Mouse (Mus musculus) midbrain, embryonic 13.5 days (tissue): ENCODE results near the gene Ear14. TPM values are rescaled to one million over a fixed set of nuclear protein-coding genes. Genes with fewer than 3 reads are reported as not detected.
"Not testable (repeated sequence)": the region's sequence is repeated elsewhere in the genome, so short reads cannot be mapped to it uniquely, and the experiment has no call there.

Experiments
- ATAC-seq: fragments of 200-750 bp; cut with Nextera tagmentation; 2 replicates; pipeline ENCODE4 v1.8.0; 2017; ENCODE audit warnings: mild to moderate bottlenecking, moderate TSS enrichment, moderate library complexity
- H3K27ac ChIP-seq: fragments of 300-500 bp; sonication (generic); 2 replicates; pipeline ENCODE4 v1.5.1; 2015; ENCODE audit warnings: inconsistent platforms, mild to moderate bottlenecking, moderate library complexity
- H3K27me3 ChIP-seq: fragments of 300-500 bp; sonication (generic); 2 replicates; pipeline ENCODE4 v1.6.1; 2015; ENCODE audit warnings: mild to moderate bottlenecking, inconsistent platforms
- H3K36me3 ChIP-seq: fragments of 300-500 bp; sonication (generic); 2 replicates; pipeline ENCODE4 v1.6.1; 2015; ENCODE audit warnings: mild to moderate bottlenecking, inconsistent platforms
- H3K4me1 ChIP-seq: fragments of 300-500 bp; sonication (generic); replicated peaks from 2 replicates; pipeline ENCODE4 v1.6.1; 2015; ENCODE audit warnings: inconsistent platforms
- H3K4me2 ChIP-seq: fragments of 300-500 bp; sonication (generic); replicated peaks from 2 replicates; pipeline ENCODE4 v1.6.1; 2015; ENCODE audit warnings: moderate library complexity, mild to moderate bottlenecking, inconsistent platforms
- H3K4me3 ChIP-seq: fragments of 300-500 bp; sonication (generic); replicated peaks from 2 replicates; pipeline ENCODE4 v1.5.1; 2015; ENCODE audit warnings: mild to moderate bottlenecking, inconsistent platforms
- H3K9ac ChIP-seq: fragments of 300-500 bp; sonication (generic); replicated peaks from 2 replicates; pipeline ENCODE4 v1.6.1; 2015; ENCODE audit warnings: mild to moderate bottlenecking, inconsistent platforms
- H3K9me3 ChIP-seq: fragments of 300-500 bp; sonication (generic); 2 replicates; pipeline ENCODE4 v1.6.1; 2016; ENCODE audit warnings: mild to moderate bottlenecking, inconsistent platforms
- WGBS: fragments of 180-500 bp; shearing (Covaris S2); methylation state at CpG from one replicate; pipeline ENCODE4 v1.1.7; 2015; 5-methylcytosine and 5-hydroxymethylcytosine counted together
- polyA plus RNA-seq: library from polyadenylated mRNA; unstranded; fragments of >200 nt; fragmentation: Nextera tagmentation; extraction: Ambion mirVana; gene quantifications from 2 replicates; pipeline ENCODE4 v1.2.1, GENCODE M21; 2015

Ear14 gene
- not detected in 2 replicates for polyA plus RNA-seq

- no peak within 1 kb of the TSS for H3K4me2 ChIP-seq
- no peaks in the 10 kb centered on the region for H3K36me3 ChIP-seq
- H3K9ac ChIP-seq: no peak within 1 kb of the TSS
- H3K4me3 ChIP-seq: no peak within 1 kb of the TSS
- H3K27me3 ChIP-seq: no peaks in the 10 kb centered on the region
- 91% methylated on average over 2 of the region's 2 CpGs for WGBS
- H3K27ac ChIP-seq: no peak within 1 kb of the TSS
- no peaks in the 10 kb centered on the region for H3K4me1 ChIP-seq
- no peaks in the 10 kb centered on the region for H3K9me3 ChIP-seq
- ATAC-seq: no peak
Observed at GRCm38 (mm10) chr14:51203115-51203514, at the start of gene Ear14. Ear14 (plus strand) TSS chr14:51203391.

GRCm38 (mm10) chr14:51156056-51156735 lies 47.0 kb upstream of the Ear14 start:
- 91% methylated on average over 5 of the region's 5 CpGs for WGBS
- Histone ChIP-seq H3K36me3 (no peaks in the 10 kb centered on the region), H3K4me2 (no peak overlapping the region), H3K9ac (no peak overlapping the region), H3K9me3 (no peaks in the 10 kb centered on the region), H3K27me3 (no peaks in the 10 kb centered on the region), H3K4me3 (no peak overlapping the region), H3K4me1 (no peaks in the 10 kb centered on the region), H3K27ac (no peak overlapping the region)
- ATAC-seq: no peak

GRCm38 (mm10) chr14:51156736-51157068 lies 46.5 kb upstream of the Ear14 start:
- Histone ChIP-seq H3K27me3 (no peaks in the 10 kb centered on the region), H3K9ac (no peak overlapping the region), H3K27ac (no peak overlapping the region), H3K4me2 (no peak overlapping the region), H3K9me3 (no peaks in the 10 kb centered on the region), H3K4me1 (no peaks in the 10 kb centered on the region), H3K36me3 (no peaks in the 10 kb centered on the region), H3K4me3 (no peak overlapping the region)
- WGBS: 87% methylated on average over 4 of the region's 4 CpGs
- ATAC-seq: no peak

GRCm38 (mm10) chr14:51157072-51157471 lies 46.1 kb upstream of the Ear14 start:
- Histone ChIP-seq H3K9ac (no peak overlapping the region), H3K9me3 (no peaks in the 10 kb centered on the region), H3K36me3 (no peaks in the 10 kb centered on the region), H3K4me3 (no peak overlapping the region), H3K27me3 (no peaks in the 10 kb centered on the region), H3K4me2 (no peak overlapping the region), H3K27ac (no peak overlapping the region), H3K4me1 (no peaks in the 10 kb centered on the region)
- 100% methylated on average over 1 of the region's 1 CpGs for WGBS
- no peak for ATAC-seq

- not testable (repeated sequence) for H3K27ac ChIP-seq, H3K4me2 ChIP-seq, H3K4me1 ChIP-seq, H3K9me3 ChIP-seq, ATAC-seq, H3K9ac ChIP-seq, H3K36me3 ChIP-seq, H3K27me3 ChIP-seq, H3K4me3 ChIP-seq
- WGBS: 90% methylated on average over 3 of the region's 3 CpGs
Observed at GRCm38 (mm10) chr14:51161976-51162375, 41.2 kb upstream of the Ear14 start, which contains the start of gene Rnase2b. Rnase2b (plus strand) TSS chr14:51162260.

- not testable (repeated sequence) for H3K4me1 ChIP-seq, H3K9ac ChIP-seq, H3K4me2 ChIP-seq, ATAC-seq, H3K27me3 ChIP-seq, H3K36me3 ChIP-seq, H3K9me3 ChIP-seq, H3K4me3 ChIP-seq, H3K27ac ChIP-seq
- 96% methylated on average over 6 of the region's 6 CpGs for WGBS
Observed at GRCm38 (mm10) chr14:51163323-51163722, 39.9 kb upstream of the Ear14 start.

- H3K4me3 ChIP-seq: no peak overlapping the region
- H3K4me1 ChIP-seq: no peaks in the 10 kb centered on the region
- ATAC-seq: no peak
- no peaks in the 10 kb centered on the region for H3K9me3 ChIP-seq
- H3K27me3 ChIP-seq: no peaks in the 10 kb centered on the region
- H3K9ac ChIP-seq: no peak overlapping the region
- no peak overlapping the region for H3K4me2 ChIP-seq
- no peak overlapping the region for H3K27ac ChIP-seq
- no peaks in the 10 kb centered on the region for H3K36me3 ChIP-seq
- 100% methylated on average over 1 of the region's 1 CpGs for WGBS
Observed at GRCm38 (mm10) chr14:51165435-51165834, 37.8 kb upstream of the Ear14 start.

GRCm38 (mm10) chr14:51166068-51166467 lies 37.1 kb upstream of the Ear14 start:
- no peak overlapping the region for H3K4me3 ChIP-seq
- H3K27ac ChIP-seq: no peak overlapping the region
- H3K27me3 ChIP-seq: no peaks in the 10 kb centered on the region
- H3K4me1 ChIP-seq: no peaks in the 10 kb centered on the region
- no peak overlapping the region for H3K4me2 ChIP-seq
- no peaks in the 10 kb centered on the region for H3K36me3 ChIP-seq
- no peaks in the 10 kb centered on the region for H3K9me3 ChIP-seq
- H3K9ac ChIP-seq: no peak overlapping the region
- ATAC-seq: no peak

- not testable (repeated sequence) for H3K36me3 ChIP-seq, H3K27me3 ChIP-seq, H3K4me3 ChIP-seq, H3K27ac ChIP-seq, H3K4me2 ChIP-seq, H3K9ac ChIP-seq, H3K4me1 ChIP-seq, H3K9me3 ChIP-seq
- ATAC-seq: peak; percentile 37; the same call in 1 of the 2 replicates
- WGBS: 34% methylated on average over 9 of the region's 9 CpGs
Observed at GRCm38 (mm10) chr14:51172095-51172865, 30.9 kb upstream of the Ear14 start.

GRCm38 (mm10) chr14:51172947-51173346 lies 30.2 kb upstream of the Ear14 start:
- H3K27ac ChIP-seq, H3K36me3 ChIP-seq, H3K4me2 ChIP-seq, H3K9me3 ChIP-seq, H3K4me1 ChIP-seq, ATAC-seq, H3K9ac ChIP-seq, H3K4me3 ChIP-seq, H3K27me3 ChIP-seq: not testable (repeated sequence)
- WGBS: 47% methylated on average over 4 of the region's 4 CpGs

- no peak overlapping the region for H3K9ac ChIP-seq
- H3K27me3 ChIP-seq: no peaks in the 10 kb centered on the region
- WGBS: 69% methylated on average over 4 of the region's 4 CpGs
- ATAC-seq: no peak
- H3K4me2 ChIP-seq: no peak overlapping the region
- H3K4me3 ChIP-seq: no peak overlapping the region
- no peaks in the 10 kb centered on the region for H3K36me3 ChIP-seq
- H3K9me3 ChIP-seq: no peaks in the 10 kb centered on the region
- H3K27ac ChIP-seq: no peak overlapping the region
- no peaks in the 10 kb centered on the region for H3K4me1 ChIP-seq
Observed at GRCm38 (mm10) chr14:51173843-51174242, 29.3 kb upstream of the Ear14 start.

GRCm38 (mm10) chr14:51181051-51181450 lies 22.1 kb upstream of the Ear14 start:
- H3K4me3 ChIP-seq, H3K9ac ChIP-seq, H3K9me3 ChIP-seq, H3K4me1 ChIP-seq, H3K36me3 ChIP-seq, H3K27ac ChIP-seq, ATAC-seq, H3K4me2 ChIP-seq, H3K27me3 ChIP-seq: not testable (repeated sequence)
- WGBS: 85% methylated on average over 2 of the region's 2 CpGs
